Mouse (Mus musculus) heart, embryonic 12.5 days (tissue): ENCODE data around the gene Hnrnpab. TPM values are rescaled to one million over a fixed set of nuclear protein-coding genes. Genes with fewer than 3 reads are reported as not detected.
"Not testable (repeated sequence)": the region's sequence is repeated elsewhere in the genome, so short reads cannot be mapped to it uniquely, and the experiment has no call there.

Source experiments
- ATAC-seq: fragments of 200-750 bp; cut with Nextera tagmentation; 2 replicates; pipeline ENCODE4 v1.8.0; 2017; ENCODE audit warnings: moderate TSS enrichment, moderate library complexity; ENCODE audit not compliant: insufficient number of reproducible peaks, low FRiP score
- H3K27ac ChIP-seq: fragments of 300-500 bp; sonication (generic); 2 replicates; pipeline ENCODE4 v1.5.1; 2016; ENCODE audit warnings: mild to moderate bottlenecking, moderate library complexity; ENCODE audit not compliant: poor library complexity, severe bottlenecking
- H3K27me3 ChIP-seq: fragments of 300-500 bp; sonication (generic); replicated peaks from 2 replicates; pipeline ENCODE4 v1.6.1; 2016; ENCODE audit warnings: mild to moderate bottlenecking, moderate library complexity
- H3K36me3 ChIP-seq: fragments of 300-500 bp; sonication (generic); 2 replicates; pipeline ENCODE4 v1.6.1; 2016; ENCODE audit warnings: mild to moderate bottlenecking, moderate library complexity
- H3K4me1 ChIP-seq: fragments of 300-500 bp; sonication (generic); replicated peaks from 2 replicates; pipeline ENCODE4 v1.6.1; 2016; ENCODE audit warnings: mild to moderate bottlenecking
- H3K4me2 ChIP-seq: fragments of 300-500 bp; sonication (generic); 2 replicates; pipeline ENCODE4 v1.6.1; 2016; ENCODE audit warnings: mild to moderate bottlenecking, moderate library complexity
- H3K4me3 ChIP-seq: fragments of 300-500 bp; sonication (generic); 2 replicates; pipeline ENCODE4 v1.5.1; 2016; ENCODE audit warnings: mild to moderate bottlenecking
- H3K9ac ChIP-seq: fragments of 300-500 bp; sonication (generic); 2 replicates; pipeline ENCODE4 v1.6.1; 2016; ENCODE audit warnings: mild to moderate bottlenecking, moderate library complexity
- H3K9me3 ChIP-seq: fragments of 300-500 bp; sonication (generic); replicated peaks from 2 replicates; pipeline ENCODE4 v1.6.1; 2016; ENCODE audit warnings: mild to moderate bottlenecking, moderate library complexity
- WGBS: fragments of 180-500 bp; shearing (Covaris S2); methylation state at CpG from one replicate; pipeline ENCODE4 v1.1.7; 2016; 5-methylcytosine and 5-hydroxymethylcytosine counted together
- polyA plus RNA-seq: library from polyadenylated mRNA; unstranded; fragments of >200 nt; fragmentation: Nextera tagmentation; extraction: Ambion mirVana; gene quantifications from 2 replicates; pipeline ENCODE4 v1.2.1, GENCODE M21; 2016

Gene Hnrnpab
- polyA plus RNA-seq, 1 experiment from 2014 or later: 428 TPM

GRCm38 (mm10) chr11:51621776-51622175 lies 15.1 kb upstream of the Hnrnpab start:
- H3K9me3 ChIP-seq: no peaks in the 10 kb centered on the region
- H3K9ac ChIP-seq: no peak overlapping the region
- ATAC-seq: no peak
- no peaks in the 10 kb centered on the region for H3K27me3 ChIP-seq
- no peak overlapping the region for H3K4me2 ChIP-seq
- H3K4me1 ChIP-seq: peaks cover 23% of the 10 kb centered on the region
- no peak overlapping the region for H3K27ac ChIP-seq
- H3K4me3 ChIP-seq: no peak overlapping the region
- peaks cover 52% of the 10 kb centered on the region for H3K36me3 ChIP-seq
- 95% methylated on average over 2 of the region's 2 CpGs for WGBS

DNA sequence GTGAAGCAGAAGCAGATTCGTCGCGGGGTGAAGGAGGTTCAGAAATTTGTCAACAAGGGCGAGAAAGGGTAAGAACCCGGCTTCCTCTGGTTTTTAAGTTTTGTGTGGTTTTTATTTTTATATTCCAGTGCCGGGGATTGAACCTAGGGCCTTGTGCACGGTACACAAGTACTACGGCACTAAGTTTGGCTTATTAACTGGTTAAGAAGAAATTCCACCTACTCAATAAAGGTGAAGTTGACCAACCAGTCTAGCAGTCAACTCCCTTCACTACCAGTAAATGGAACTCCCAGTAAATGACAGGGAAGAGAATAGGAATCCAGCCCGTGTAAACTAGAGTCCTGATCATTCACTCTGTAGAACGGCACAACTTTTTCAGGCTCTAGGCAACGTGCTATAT lies 13.4 kb upstream of the Hnrnpab start:
- H3K9me3 ChIP-seq: no peaks in the 10 kb centered on the region
- peak overlapping the region; percentile 66 for H3K4me2 ChIP-seq
- peak overlapping the region; percentile 79 for H3K9ac ChIP-seq
- H3K27ac ChIP-seq: no peak overlapping the region
- H3K36me3 ChIP-seq: peaks cover 37% of the 10 kb centered on the region
- H3K4me1 ChIP-seq: peaks cover 22% of the 10 kb centered on the region
- H3K4me3 ChIP-seq: peak overlapping the region; percentile 82
- under 1% methylated on average over 11 of the region's 11 CpGs for WGBS
- ATAC-seq: no peak
- H3K27me3 ChIP-seq: no peaks in the 10 kb centered on the region

GRCm38 (mm10) chr11:51619409-51620060 lies 12.9 kb upstream of the Hnrnpab start, which contains the start of gene Nhp2:
TSS of gene Nhp2 (plus strand) at chr11:51619735.
- peak within 1 kb of the TSS; percentile 66 for H3K4me2 ChIP-seq
- peak within 1 kb of the TSS; percentile 82 for H3K4me3 ChIP-seq
- no peaks in the 10 kb centered on the region for H3K27me3 ChIP-seq
- peak; percentile 90 for ATAC-seq
- H3K9ac ChIP-seq: peak within 1 kb of the TSS; percentile 79
- WGBS: under 1% methylated on average over 51 of the region's 51 CpGs
- peaks cover 26% of the 10 kb centered on the region for H3K4me1 ChIP-seq
- H3K27ac ChIP-seq: peak within 1 kb of the TSS; percentile 28; the same call in 1 of the 2 replicates
- peaks cover 31% of the 10 kb centered on the region for H3K36me3 ChIP-seq
- no peaks in the 10 kb centered on the region for H3K9me3 ChIP-seq

- H3K9me3 ChIP-seq: no peaks in the 10 kb centered on the region
- H3K27me3 ChIP-seq: no peaks in the 10 kb centered on the region
- H3K36me3 ChIP-seq: peaks cover 25% of the 10 kb centered on the region
- peak overlapping the region; percentile 66 for H3K4me2 ChIP-seq
- ATAC-seq: peak; percentile 1; the same call in 1 of the 2 replicates
- H3K27ac ChIP-seq: no peak overlapping the region
- peaks cover 26% of the 10 kb centered on the region for H3K4me1 ChIP-seq
- H3K9ac ChIP-seq: peak overlapping the region; percentile 46; the same call in 1 of the 2 replicates
- peak overlapping the region; percentile 82 for H3K4me3 ChIP-seq
- 50% methylated on average over 8 of the region's 8 CpGs for WGBS
These were observed 12.3 kb upstream of the Hnrnpab start for GRCm38 (mm10) chr11:51618894-51619408.

GRCm38 (mm10) chr11:51617693-51618092 lies 11.0 kb upstream of the Hnrnpab start:
- Histone ChIP-seq H3K4me2 (no peak overlapping the region), H3K9ac (no peak overlapping the region), H3K4me3 (no peak overlapping the region), H3K27me3 (no peaks in the 10 kb centered on the region), H3K4me1 (peaks cover 26% of the 10 kb centered on the region), H3K27ac (no peak overlapping the region), H3K36me3 (peaks cover 13% of the 10 kb centered on the region), H3K9me3 (no peaks in the 10 kb centered on the region)
- no peak for ATAC-seq
- 6% methylated on average over 4 of the region's 4 CpGs for WGBS

GRCm38 (mm10) chr11:51616113-51616512 lies 9.5 kb upstream of the Hnrnpab start:
- H3K4me3 ChIP-seq: peak overlapping the region; percentile 38; the same call in 1 of the 2 replicates
- peak overlapping the region; percentile 65 for H3K4me2 ChIP-seq
- ATAC-seq, H3K9me3 ChIP-seq, H3K27ac ChIP-seq, H3K27me3 ChIP-seq, H3K36me3 ChIP-seq: not testable (repeated sequence)
- peak overlapping the region; percentile 60 for H3K9ac ChIP-seq
- peaks cover 25% of the 10 kb centered on the region for H3K4me1 ChIP-seq
- WGBS: 90% methylated on average over 7 of the region's 7 CpGs

DNA sequence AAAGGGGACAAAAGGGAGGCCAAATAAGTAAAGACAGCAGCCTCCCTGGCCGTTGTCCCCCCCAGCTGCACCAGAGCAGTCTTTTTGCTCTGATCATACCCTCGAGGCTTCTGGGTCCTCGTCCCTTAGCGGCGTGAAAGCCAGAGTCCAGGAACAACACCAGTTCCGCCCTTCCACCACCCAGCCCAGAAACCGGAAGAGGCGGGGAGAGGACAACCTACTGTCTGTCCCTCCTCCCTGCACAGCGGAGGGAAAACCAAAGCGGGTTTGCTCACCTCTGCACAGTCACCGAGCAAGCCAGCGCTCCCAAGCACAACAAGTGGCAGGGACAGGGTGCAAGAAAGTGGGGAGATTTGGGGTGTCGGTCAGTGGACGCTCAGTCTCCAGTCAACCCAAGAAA lies 9.0 kb upstream of the Hnrnpab start:
- Histone ChIP-seq H3K4me3 (peak overlapping the region; percentile 38), H3K9me3 (no peaks in the 10 kb centered on the region), H3K4me2 (peak overlapping the region; percentile 65), H3K4me1 (peaks cover 20% of the 10 kb centered on the region), H3K27ac (peak overlapping the region; percentile 37; the same call in 1 of the 2 replicates), H3K9ac (peak overlapping the region; percentile 60), H3K36me3 (no peaks in the 10 kb centered on the region), H3K27me3 (no peaks in the 10 kb centered on the region)
- WGBS: 4% methylated on average over 14 of the region's 14 CpGs
- ATAC-seq: peak; percentile 86

- Histone ChIP-seq H3K27ac (peak overlapping the region; percentile 37; the same call in 1 of the 2 replicates), H3K4me2 (peak overlapping the region; percentile 65), H3K36me3 (no peaks in the 10 kb centered on the region), H3K27me3 (no peaks in the 10 kb centered on the region), H3K9ac (peak overlapping the region; percentile 60), H3K4me1 (peaks cover 15% of the 10 kb centered on the region), H3K9me3 (no peaks in the 10 kb centered on the region), H3K4me3 (peak overlapping the region; percentile 38)
- WGBS: 41% methylated on average over 7 of the region's 7 CpGs
- ATAC-seq: no peak
These were observed 8.5 kb upstream of the Hnrnpab start for GRCm38 (mm10) chr11:51615129-51615528.

- Histone ChIP-seq H3K9me3 (no peaks in the 10 kb centered on the region), H3K36me3 (no peaks in the 10 kb centered on the region), H3K27ac (no peak overlapping the region), H3K4me2 (no peak overlapping the region), H3K27me3 (no peaks in the 10 kb centered on the region), H3K4me3 (no peak overlapping the region), H3K4me1 (peaks cover 14% of the 10 kb centered on the region), H3K9ac (no peak overlapping the region)
- 73% methylated on average over 8 of the region's 8 CpGs for WGBS
- ATAC-seq: no peak
These were observed 7.6 kb upstream of the Hnrnpab start for GRCm38 (mm10) chr11:51614256-51614655.

GRCm38 (mm10) chr11:51609940-51610339 lies 3.3 kb upstream of the Hnrnpab start:
- H3K36me3 ChIP-seq, H3K27ac ChIP-seq, H3K4me2 ChIP-seq, H3K4me3 ChIP-seq, ATAC-seq, H3K27me3 ChIP-seq, H3K9me3 ChIP-seq, H3K9ac ChIP-seq: not testable (repeated sequence)
- H3K4me1 ChIP-seq: peaks cover 15% of the 10 kb centered on the region
- 84% methylated on average over 5 of the region's 5 CpGs for WGBS

- ATAC-seq: no peak
- no peak overlapping the region for H3K9ac ChIP-seq
- 68% methylated on average over 3 of the region's 3 CpGs for WGBS
These were observed 2.7 kb upstream of the Hnrnpab start for GRCm38 (mm10) chr11:51609266-51609909.

More at GRCm38 (mm10) chr11:51609266-51609909, 2.7 kb upstream of the Hnrnpab start:
- Histone ChIP-seq H3K27me3 (no peaks in the 10 kb centered on the region), H3K9me3 (no peaks in the 10 kb centered on the region), H3K4me3 (no peak overlapping the region), H3K4me1 (peaks cover 17% of the 10 kb centered on the region), H3K27ac (no peak overlapping the region), H3K4me2 (no peak overlapping the region), H3K36me3 (peaks cover 11% of the 10 kb centered on the region)
